Mouse (Mus musculus) MEL (cell line): ENCODE measurements around the gene Oxtr. TPM values are rescaled to one million over a fixed set of nuclear protein-coding genes. Genes with fewer than 3 reads are reported as not detected.

Experiments used
- DNase-seq: peaks from one replicate; pipeline ENCODE4 v3.0.0; 2011; ENCODE audit warnings: low read depth, low spot score
- H3K27ac ChIP-seq: 2 replicates; pipeline ENCODE4 v1.5.1; 2012; ENCODE audit warnings: low read depth, mild to moderate bottlenecking, control low read depth, low read length, moderate library complexity; ENCODE audit not compliant: control insufficient read depth
- H3K27me3 ChIP-seq, 2 experiments: fragments of 150-350 bp in 1 of 2; sonication (generic) in 1 of 2; 2 replicates each; pipeline ENCODE4 v1.6.1; 2012; ENCODE audit warnings: low read length in 2 of 2, mild to moderate bottlenecking in 2 of 2, improper control_type of control experiment in 1 of 2, moderate library complexity in 1 of 2; ENCODE audit not compliant: insufficient read depth in 2 of 2, control insufficient read depth in 1 of 2
- H3K36me3 ChIP-seq, 2 experiments: 2 replicates each; pipeline ENCODE4 v1.6.1; 2012 to 2014; ENCODE audit warnings: low read length in 2 of 2, improper control_type of control experiment in 1 of 2, inconsistent platforms in 1 of 2, mild to moderate bottlenecking in 1 of 2; ENCODE audit not compliant: insufficient read depth in 2 of 2, control insufficient read depth in 1 of 2
- H3K4me1 ChIP-seq, 2 experiments: fragments of 150-350 bp in 1 of 2; sonication (generic) in 1 of 2; 2 replicates each; pipeline ENCODE4 v1.6.1; 2012; ENCODE audit warnings: low read length in 2 of 2, improper control_type of control experiment in 1 of 2, mild to moderate bottlenecking in 1 of 2; ENCODE audit not compliant: insufficient read depth in 2 of 2, control insufficient read depth in 1 of 2
- H3K4me3 ChIP-seq, 2 experiments: fragments of 150-350 bp in 1 of 2; sonication (generic) in 1 of 2; 2 replicates each; pipeline ENCODE4 v1.5.1; 2012; ENCODE audit warnings: low read depth in 2 of 2, low read length in 2 of 2, mild to moderate bottlenecking in 2 of 2, moderate library complexity in 2 of 2, control low read depth in 1 of 2, improper control_type of control experiment in 1 of 2; ENCODE audit not compliant: control insufficient read depth in 1 of 2, insufficient read depth in 1 of 2
- H3K79me2 ChIP-seq: 2 replicates; pipeline ENCODE4 v1.6.1; 2012; ENCODE audit warnings: mild to moderate bottlenecking, low read length, moderate library complexity; ENCODE audit not compliant: control insufficient read depth, poor library complexity, insufficient read depth
- H3K9ac ChIP-seq: 2 replicates; pipeline ENCODE4 v1.6.1; 2012; ENCODE audit warnings: low read depth, mild to moderate bottlenecking, control low read depth, low read length, moderate library complexity; ENCODE audit not compliant: control insufficient read depth, poor library complexity, severe bottlenecking
- H3K9me3 ChIP-seq: fragments of 150-350 bp; sonication (generic); replicated peaks from 2 replicates; pipeline ENCODE4 v1.6.1; 2012; ENCODE audit warnings: mild to moderate bottlenecking, low read length, improper control_type of control experiment, moderate library complexity; ENCODE audit not compliant: insufficient read depth
- BHLHE40 ChIP-seq: IDR thresholded peaks from 2 replicates; pipeline ENCODE4 v1.6.1; 2012; ENCODE audit warnings: low read depth, mild to moderate bottlenecking, inconsistent platforms, low read length, improper control_type of control experiment, borderline replicate concordance
- CHD1 ChIP-seq: IDR thresholded peaks from 2 replicates; pipeline ENCODE4 v1.6.1; 2012; ENCODE audit warnings: low read depth, mild to moderate bottlenecking, inconsistent platforms, low read length, improper control_type of control experiment
- CHD2 ChIP-seq: IDR thresholded peaks from 2 replicates; pipeline ENCODE4 v1.6.1; 2011; ENCODE audit warnings: low read length, improper control_type of control experiment
- E2F4 ChIP-seq: IDR thresholded peaks from 2 replicates; pipeline ENCODE4 v1.6.1; 2011; ENCODE audit warnings: low read depth, low read length, improper control_type of control experiment, borderline replicate concordance
- ELF1 ChIP-seq: IDR thresholded peaks from 2 replicates; pipeline ENCODE4 v1.6.1; 2014; ENCODE audit warnings: low read depth, mild to moderate bottlenecking, inconsistent platforms, low read length, improper control_type of control experiment, moderate library complexity
- EP300 ChIP-seq, 2 experiments: IDR thresholded peaks; 2 replicates each; pipeline ENCODE4 v1.6.1; 2011; ENCODE audit warnings: improper control_type of control experiment in 2 of 2, low read length in 2 of 2, low read depth in 1 of 2, mild to moderate bottlenecking in 1 of 2
- ETS1 ChIP-seq: IDR thresholded peaks from 2 replicates; pipeline ENCODE4 v1.6.1; 2012; ENCODE audit warnings: low read depth, mild to moderate bottlenecking, inconsistent platforms, low read length, improper control_type of control experiment, moderate library complexity
- GABPA ChIP-seq: IDR thresholded peaks from 2 replicates; pipeline ENCODE4 v1.6.1; 2012; ENCODE audit warnings: low read depth, mild to moderate bottlenecking, inconsistent platforms, low read length, improper control_type of control experiment, moderate library complexity
- GATA1 ChIP-seq: IDR thresholded peaks from 2 replicates; pipeline ENCODE4 v1.6.1; 2011; ENCODE audit warnings: low read depth, low read length, improper control_type of control experiment
- HCFC1 ChIP-seq: IDR thresholded peaks from 2 replicates; pipeline ENCODE4 v1.6.1; 2012; ENCODE audit warnings: low read depth, mild to moderate bottlenecking, inconsistent platforms, low read length, improper control_type of control experiment, moderate library complexity
- MAZ ChIP-seq: IDR thresholded peaks from 2 replicates; pipeline ENCODE4 v1.6.1; 2012; ENCODE audit warnings: low read depth, mild to moderate bottlenecking, inconsistent platforms, low read length, improper control_type of control experiment
- MEF2A ChIP-seq: IDR thresholded peaks from 2 replicates; pipeline ENCODE4 v1.6.1; 2014; ENCODE audit warnings: low read depth, mild to moderate bottlenecking, inconsistent platforms, low read length, improper control_type of control experiment; ENCODE audit not compliant: poor library complexity, insufficient replicate concordance, severe bottlenecking; ENCODE audit errors: extremely low read depth
- NELFE ChIP-seq: IDR thresholded peaks from 2 replicates; pipeline ENCODE4 v1.6.1; 2011; ENCODE audit warnings: low read depth, low read length, improper control_type of control experiment
- NRF1 ChIP-seq: IDR thresholded peaks from 2 replicates; pipeline ENCODE4 v1.6.1; 2014; ENCODE audit warnings: low read depth, mild to moderate bottlenecking, inconsistent platforms, low read length, improper control_type of control experiment, moderate library complexity; ENCODE audit not compliant: poor library complexity, insufficient read depth, severe bottlenecking
- RCOR1 ChIP-seq: IDR thresholded peaks from 2 replicates; pipeline ENCODE4 v1.6.1; 2012; ENCODE audit warnings: low read depth, mild to moderate bottlenecking, inconsistent platforms, low read length, improper control_type of control experiment
- SMC3 ChIP-seq: IDR thresholded peaks from 2 replicates; pipeline ENCODE4 v1.6.1; 2011; ENCODE audit warnings: low read depth, low read length, improper control_type of control experiment
- TAL1 ChIP-seq: IDR thresholded peaks from 2 replicates; pipeline ENCODE4 v1.6.1; 2012; ENCODE audit warnings: mild to moderate bottlenecking, inconsistent platforms, low read length, moderate library complexity, mixed read lengths
- TBP ChIP-seq: IDR thresholded peaks from 2 replicates; pipeline ENCODE4 v1.8.0; 2011; ENCODE audit warnings: low read depth, low read length, improper control_type of control experiment
- UBTF ChIP-seq: IDR thresholded peaks from 2 replicates; pipeline ENCODE4 v1.6.1; 2012; ENCODE audit warnings: low read depth, mild to moderate bottlenecking, inconsistent platforms, low read length, improper control_type of control experiment, moderate library complexity, borderline replicate concordance; ENCODE audit not compliant: insufficient read depth
- USF1 ChIP-seq: IDR thresholded peaks from 2 replicates; pipeline ENCODE4 v1.6.1; 2014; ENCODE audit warnings: low read depth, mild to moderate bottlenecking, inconsistent platforms, low read length, improper control_type of control experiment, moderate library complexity
- polyA plus RNA-seq, 2 experiments: library from polyadenylated mRNA; stranded (reverse) in 1 of 2; unstranded in 1 of 2; fragments of >175 nt in 1 of 2; fragments of >200 nt in 1 of 2; gene quantifications; 2 replicates each; pipeline versions ENCODE4 v1.2.1 to v1.2.4; 2012; ENCODE audit warnings: low replicate concordance in 2 of 2, low read depth in 1 of 2; ENCODE audit not compliant: insufficient read length in 2 of 2, insufficient read depth in 1 of 2, missing spikeins in 1 of 2
- total RNA-seq: library from RNA; depleted of rRNA; stranded (reverse); fragments of 300-350 nt; gene quantifications from 2 replicates; pipeline ENCODE4 v1.2.3, GENCODE M21; 2012

The Oxtr gene
- total and polyA plus RNA-seq, 3 experiments, result 0.03 TPM; not detected in 2

DNA sequence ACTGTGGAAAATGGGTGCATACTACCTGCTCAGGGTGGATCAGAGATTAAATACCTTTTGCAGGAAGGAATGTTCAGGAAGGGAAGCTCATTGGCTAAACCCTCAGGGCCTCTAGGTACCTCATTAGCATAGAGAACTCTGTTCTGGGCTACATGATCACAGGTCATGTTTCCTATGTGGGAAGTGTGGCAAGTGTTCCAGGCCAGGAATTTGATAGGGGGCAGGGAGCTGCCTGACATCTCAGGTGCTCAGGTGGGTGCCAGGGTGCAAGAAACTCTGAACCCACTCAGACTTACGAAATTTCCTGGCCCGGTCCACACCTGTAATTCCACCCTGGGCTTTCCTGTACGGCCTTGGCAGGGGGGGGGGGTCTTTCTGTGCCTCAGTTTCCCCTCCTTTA, 9.0 kb upstream of the Oxtr start:
- no peak overlapping the region for H3K9ac ChIP-seq
- no peaks in the 10 kb centered on the region for H3K36me3 ChIP-seq
- H3K27ac ChIP-seq, result no peak overlapping the region
- no peak overlapping the region for H3K4me3 ChIP-seq
- no peaks in the 10 kb centered on the region for H3K4me1 ChIP-seq
- no peak for DNase-seq
- no peak for TF ChIP-seq ELF1
- no peak for TF ChIP-seq ETS1
- no peak for TF ChIP-seq CHD2
- TF ChIP-seq BHLHE40, result no peak
- TF ChIP-seq RCOR1, result no peak
- no peak for TF ChIP-seq TBP
- no peak for TF ChIP-seq E2F4
- no peak for TF ChIP-seq NELFE
- no peak for TF ChIP-seq MEF2A
- no peak for TF ChIP-seq USF1
- no peak for TF ChIP-seq EP300 (IDR thresholded peaks at IDR 0.05; ENCODE audit: low read depth in 1 of 2, low read length in 2 of 2)
- TF ChIP-seq TAL1, result no peak
- no peak for TF ChIP-seq NRF1
- TF ChIP-seq GABPA, result no peak
- no peaks in the 10 kb centered on the region for H3K9me3 ChIP-seq
- H3K79me2 ChIP-seq, result no peaks in the 10 kb centered on the region
- H3K27me3 ChIP-seq, result no peaks in the 10 kb centered on the region

DNA sequence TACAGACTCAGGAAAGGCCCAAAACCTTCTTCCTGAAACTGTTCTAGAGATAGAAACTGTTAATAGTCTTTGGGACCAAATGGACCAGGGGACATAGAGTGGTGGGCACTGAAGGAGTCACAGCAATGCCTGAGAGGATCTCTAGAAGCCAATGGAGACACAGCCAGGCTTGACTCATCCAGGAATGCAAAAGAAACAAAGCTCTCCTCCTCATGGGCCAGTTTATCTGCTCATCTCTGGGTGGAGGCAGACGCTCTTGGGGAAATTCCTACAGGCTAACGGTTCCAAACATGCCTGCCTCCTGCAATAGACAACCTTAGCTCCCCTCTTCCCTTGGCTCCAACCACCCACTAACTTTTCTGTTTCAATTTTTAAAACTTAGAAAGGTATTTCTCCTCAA, 7.7 kb upstream of the Oxtr start:
- no peaks in the 10 kb centered on the region for H3K9me3 ChIP-seq
- no peak for TF ChIP-seq MAZ
- no peak for TF ChIP-seq UBTF
- TF ChIP-seq GABPA, result no peak
- no peak for TF ChIP-seq USF1
- no peak for TF ChIP-seq SMC3
- TF ChIP-seq GATA1, result no peak
- TF ChIP-seq HCFC1, result no peak
- TF ChIP-seq CHD1, result no peak
- no peak for TF ChIP-seq TAL1
- no peak for TF ChIP-seq NELFE
- TF ChIP-seq E2F4, result no peak
- no peak for TF ChIP-seq ELF1
- no peak for TF ChIP-seq EP300 (IDR thresholded peaks at IDR 0.05; ENCODE audit: low read depth in 1 of 2, low read length in 2 of 2)
- TF ChIP-seq NRF1, result no peak

More for the DNA sequence above, 7.7 kb upstream of the Oxtr start:
- H3K27me3 ChIP-seq, result no peaks in the 10 kb centered on the region
- H3K79me2 ChIP-seq, result no peaks in the 10 kb centered on the region
- no peak overlapping the region for H3K9ac ChIP-seq
- no peak overlapping the region for H3K4me3 ChIP-seq
- no peak for DNase-seq
- H3K4me1 ChIP-seq, result no peaks in the 10 kb centered on the region
- H3K36me3 ChIP-seq, result no peaks in the 10 kb centered on the region
- no peak overlapping the region for H3K27ac ChIP-seq
